Mouse (Mus musculus) hindbrain, embryonic 11.5 days (tissue): ENCODE measurements around the gene Wscd1. TPM values are rescaled to one million over a fixed set of nuclear protein-coding genes. Genes with fewer than 3 reads are reported as not detected.
A peak's percentile ranks its signal among the peaks of the same experiment; 100 is the strongest.

Experiments used
- ATAC-seq: fragments of 200-750 bp; cut with Nextera tagmentation; 2 replicates; pipeline ENCODE4 v1.8.0; 2017; ENCODE audit warnings: mild to moderate bottlenecking, moderate TSS enrichment, moderate library complexity; ENCODE audit not compliant: low FRiP score
- DNase-seq: peaks from one replicate; pipeline ENCODE4 v3.0.0-alpha.2; 2015; ENCODE audit warnings: low spot score
- H3K27ac ChIP-seq: fragments of 300-500 bp; sonication (generic); 2 replicates; pipeline ENCODE4 v1.5.1; 2014; ENCODE audit warnings: mild to moderate bottlenecking, low read depth, low read length
- H3K27me3 ChIP-seq: fragments of 300-500 bp; sonication (generic); 2 replicates; pipeline ENCODE4 v1.6.1; 2014; ENCODE audit warnings: mild to moderate bottlenecking, low read length, moderate library complexity, mixed read lengths; ENCODE audit not compliant: control insufficient read depth, insufficient read depth
- H3K36me3 ChIP-seq: fragments of 300-500 bp; sonication (generic); 2 replicates; pipeline ENCODE4 v1.6.1; 2014; ENCODE audit warnings: mild to moderate bottlenecking, low read length, moderate library complexity, mixed read lengths; ENCODE audit not compliant: control insufficient read depth, insufficient read depth
- H3K4me1 ChIP-seq: fragments of 300-500 bp; sonication (generic); replicated peaks from 2 replicates; pipeline ENCODE4 v1.6.1; 2014; ENCODE audit warnings: low read length, mixed read lengths; ENCODE audit not compliant: control insufficient read depth, insufficient read depth
- H3K4me2 ChIP-seq: fragments of 300-500 bp; sonication (generic); replicated peaks from 2 replicates; pipeline ENCODE4 v1.6.1; 2014; ENCODE audit warnings: mild to moderate bottlenecking, low read depth, low read length
- H3K4me3 ChIP-seq: fragments of 300-500 bp; sonication (generic); 2 replicates; pipeline ENCODE4 v1.5.1; 2014; ENCODE audit warnings: low read depth, low read length
- H3K9ac ChIP-seq: fragments of 300-500 bp; sonication (generic); 2 replicates; pipeline ENCODE4 v1.6.1; 2014; ENCODE audit warnings: low read depth, low read length
- H3K9me3 ChIP-seq: fragments of 300-500 bp; sonication (generic); 2 replicates; pipeline ENCODE4 v1.6.1; 2016; ENCODE audit warnings: low read length; ENCODE audit not compliant: control insufficient read depth
- WGBS: fragments of 180-500 bp; shearing (Covaris S2); extraction: QIAGEN DNeasy Blood & Tissue Kit; methylation state at CpG from one replicate; pipeline ENCODE4 v1.1.7; 2014; 5-methylcytosine and 5-hydroxymethylcytosine counted together
- polyA plus RNA-seq: library from polyadenylated mRNA; unstranded; fragments of >200 nt; fragmentation: Nextera tagmentation; extraction: Ambion mirVana; gene quantifications from 2 replicates; pipeline ENCODE4 v1.2.1, GENCODE M21; 2014

The Wscd1 gene
- polyA plus RNA-seq, 1 experiment from 2014 or later, result 31.8 TPM

GRCm38 (mm10) chr11:71763651-71764275, 14.0 kb downstream of the Wscd1 start:
- Histone ChIP-seq H3K9me3 (no peaks in the 10 kb centered on the region), H3K27me3 (no peaks in the 10 kb centered on the region), H3K27ac (peak overlapping the region; percentile 48), H3K4me1 (peaks cover 6% of the 10 kb centered on the region), H3K36me3 (no peaks in the 10 kb centered on the region), H3K9ac (peak overlapping the region; percentile 15; the same call in 1 of the 2 replicates), H3K4me2 (no peak overlapping the region), H3K4me3 (no peak overlapping the region)
- WGBS, result 34% methylated on average over 5 of the region's 5 CpGs
- peak; percentile 63 for ATAC-seq
- DNase-seq, result no peak

DNA sequence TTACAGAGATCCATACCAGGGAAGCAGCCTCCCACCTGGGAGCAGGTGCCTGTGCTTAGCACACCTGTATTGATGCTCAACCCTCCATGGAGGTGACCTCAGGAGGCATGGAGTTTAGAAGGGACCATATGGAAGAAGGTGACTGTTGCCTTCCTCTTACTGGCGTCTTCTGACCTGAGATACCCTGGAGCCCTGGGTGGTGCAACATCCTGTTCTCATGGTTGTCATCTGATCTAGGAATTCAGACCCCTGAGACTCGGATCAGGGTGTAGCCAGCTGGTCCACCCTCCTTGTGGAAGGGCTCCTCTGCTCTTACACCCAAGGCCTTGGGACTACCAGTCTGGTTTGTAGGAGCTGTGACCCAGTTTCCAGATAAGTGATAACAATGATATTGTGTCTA, 15.0 kb downstream of the Wscd1 start:
- Histone ChIP-seq H3K9me3 (no peaks in the 10 kb centered on the region), H3K27ac (no peak overlapping the region), H3K4me2 (no peak overlapping the region), H3K4me1 (peaks cover 4% of the 10 kb centered on the region), H3K27me3 (no peaks in the 10 kb centered on the region), H3K9ac (no peak overlapping the region), H3K4me3 (no peak overlapping the region), H3K36me3 (no peaks in the 10 kb centered on the region)
- ATAC-seq, result no peak
- WGBS, result 79% methylated on average over 2 of the region's 2 CpGs
- DNase-seq, result no peak

GRCm38 (mm10) chr11:71765335-71765734, 15.6 kb downstream of the Wscd1 start:
- 60% methylated on average over 6 of the region's 6 CpGs for WGBS
- no peaks in the 10 kb centered on the region for H3K9me3 ChIP-seq
- DNase-seq (no peak), ATAC-seq (no peak)
- H3K27me3 ChIP-seq, result no peaks in the 10 kb centered on the region
- no peak overlapping the region for H3K4me3 ChIP-seq
- peaks cover 4% of the 10 kb centered on the region for H3K4me1 ChIP-seq
- no peak overlapping the region for H3K9ac ChIP-seq
- no peak overlapping the region for H3K4me2 ChIP-seq
- H3K36me3 ChIP-seq, result peaks cover 3% of the 10 kb centered on the region; the same call in 1 of the 2 replicates
- no peak overlapping the region for H3K27ac ChIP-seq

- 90% methylated on average over 1 of the region's 1 CpGs for WGBS
- peaks cover 3% of the 10 kb centered on the region; the same call in 1 of the 2 replicates for H3K36me3 ChIP-seq
These were observed 16.7 kb downstream of the Wscd1 start for GRCm38 (mm10) chr11:71766380-71766779.

GRCm38 (mm10) chr11:71767726-71768125, 18.0 kb downstream of the Wscd1 start:
- Histone ChIP-seq H3K9ac (no peak overlapping the region), H3K4me1 (peaks cover 8% of the 10 kb centered on the region), H3K36me3 (peaks cover 3% of the 10 kb centered on the region; the same call in 1 of the 2 replicates), H3K4me3 (no peak overlapping the region), H3K27ac (no peak overlapping the region), H3K9me3 (no peaks in the 10 kb centered on the region), H3K4me2 (no peak overlapping the region), H3K27me3 (no peaks in the 10 kb centered on the region)
- ATAC-seq (no peak), DNase-seq (no peak)
- 84% methylated on average over 3 of the region's 3 CpGs for WGBS

More at GRCm38 (mm10) chr11:71766380-71766779, 16.7 kb downstream of the Wscd1 start:
- H3K9me3 ChIP-seq, result no peaks in the 10 kb centered on the region
- H3K27ac ChIP-seq, result no peak overlapping the region
- ATAC-seq, result no peak
- H3K4me2 ChIP-seq, result no peak overlapping the region
- peaks cover 4% of the 10 kb centered on the region for H3K4me1 ChIP-seq
- H3K4me3 ChIP-seq, result no peak overlapping the region
- H3K27me3 ChIP-seq, result no peaks in the 10 kb centered on the region
- DNase-seq, result no peak
- no peak overlapping the region for H3K9ac ChIP-seq

- ATAC-seq (no peak), DNase-seq (no peak)
- H3K4me2 ChIP-seq, result no peak overlapping the region
- no peaks in the 10 kb centered on the region for H3K27me3 ChIP-seq
- H3K27ac ChIP-seq, result no peak overlapping the region
- 66% methylated on average over 8 of the region's 8 CpGs for WGBS
- H3K4me1 ChIP-seq, result peaks cover 6% of the 10 kb centered on the region
- H3K9ac ChIP-seq, result no peak overlapping the region
- no peaks in the 10 kb centered on the region for H3K9me3 ChIP-seq
- peaks cover 3% of the 10 kb centered on the region; the same call in 1 of the 2 replicates for H3K36me3 ChIP-seq
- H3K4me3 ChIP-seq, result no peak overlapping the region
These were observed 20.0 kb downstream of the Wscd1 start for GRCm38 (mm10) chr11:71769744-71770143.

DNA sequence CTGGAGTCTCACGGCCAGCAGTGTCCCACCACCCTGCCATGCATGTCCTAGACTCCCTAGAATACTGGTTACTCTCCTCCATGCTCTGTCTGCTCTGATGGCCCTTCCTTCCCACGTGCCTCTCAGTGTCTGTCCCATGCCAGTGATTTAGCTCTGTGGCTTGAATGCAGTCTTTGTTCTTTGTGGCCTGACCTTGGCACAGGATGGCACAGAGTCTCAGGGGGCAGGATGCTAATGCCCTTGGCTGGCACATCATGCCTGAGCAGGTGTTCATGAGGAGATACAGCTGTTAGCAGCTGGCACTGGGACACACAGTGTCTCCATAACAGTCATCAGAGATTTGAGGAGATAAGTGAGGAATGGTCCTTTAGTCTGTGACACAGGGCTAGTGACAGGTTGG, 20.8 kb downstream of the Wscd1 start:
- Histone ChIP-seq H3K9me3 (no peaks in the 10 kb centered on the region), H3K27ac (no peak overlapping the region), H3K9ac (no peak overlapping the region), H3K4me2 (no peak overlapping the region), H3K4me1 (peaks cover 6% of the 10 kb centered on the region), H3K27me3 (no peaks in the 10 kb centered on the region), H3K36me3 (peaks cover 3% of the 10 kb centered on the region; the same call in 1 of the 2 replicates), H3K4me3 (no peak overlapping the region)
- DNase-seq (no peak), ATAC-seq (no peak)
- 66% methylated on average over 2 of the region's 2 CpGs for WGBS

DNA sequence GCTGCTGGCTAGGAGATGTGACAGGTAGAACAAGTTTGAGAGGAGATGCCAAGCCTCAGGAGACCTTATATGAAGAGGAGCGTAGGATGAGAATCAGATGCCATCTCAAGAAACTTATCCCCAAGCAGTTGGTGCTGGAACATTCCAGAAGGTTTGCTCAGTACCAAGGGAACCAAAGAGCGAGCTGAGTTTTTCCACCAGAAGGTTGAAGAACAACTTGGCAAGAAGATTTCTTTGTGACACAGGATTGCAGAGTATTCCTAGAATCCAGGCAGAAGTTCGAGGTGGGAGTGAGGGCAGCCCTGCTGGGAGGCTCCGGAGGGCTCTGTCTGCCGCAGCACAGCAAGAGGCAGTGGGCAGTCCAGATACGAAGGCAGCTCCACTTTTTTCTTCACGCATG, 21.4 kb downstream of the Wscd1 start:
- Histone ChIP-seq H3K27ac (no peak overlapping the region), H3K4me3 (no peak overlapping the region), H3K27me3 (no peaks in the 10 kb centered on the region), H3K9me3 (no peaks in the 10 kb centered on the region), H3K9ac (no peak overlapping the region), H3K4me2 (no peak overlapping the region), H3K36me3 (peaks cover 8% of the 10 kb centered on the region; the same call in 1 of the 2 replicates), H3K4me1 (peaks cover 6% of the 10 kb centered on the region)
- no peak for DNase-seq
- no peak for ATAC-seq
- 89% methylated on average over 7 of the region's 7 CpGs for WGBS

DNA sequence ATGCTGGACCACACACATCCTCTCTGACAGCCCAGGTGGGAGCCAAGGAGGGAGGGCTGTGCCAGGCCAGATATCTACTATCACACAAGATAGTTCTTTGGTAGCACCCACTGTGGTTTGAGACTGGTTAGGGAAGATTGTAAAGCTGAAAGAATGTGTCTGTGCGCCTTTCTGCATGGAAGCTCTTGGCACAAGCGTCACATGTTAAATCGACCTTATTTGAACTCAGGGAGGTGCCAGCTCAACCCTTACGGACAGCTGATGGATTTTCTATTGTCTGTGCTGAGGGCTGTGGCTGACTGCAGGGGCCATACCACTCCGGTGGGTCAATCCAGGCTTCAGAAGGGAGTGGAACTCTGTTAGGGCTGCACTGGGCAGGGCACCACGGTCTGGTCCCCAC, 22.3 kb downstream of the Wscd1 start:
- Histone ChIP-seq H3K9me3 (no peaks in the 10 kb centered on the region), H3K27ac (no peak overlapping the region), H3K4me3 (no peak overlapping the region), H3K4me1 (peaks cover 6% of the 10 kb centered on the region), H3K36me3 (peaks cover 8% of the 10 kb centered on the region; the same call in 1 of the 2 replicates), H3K4me2 (no peak overlapping the region), H3K9ac (no peak overlapping the region; the same call in 1 of the 2 replicates), H3K27me3 (no peaks in the 10 kb centered on the region)
- WGBS, result 54% methylated on average over 6 of the region's 6 CpGs
- no peak for ATAC-seq
- no peak for DNase-seq
